Mouse (Mus musculus) neural tube, embryonic 11.5 days (tissue): ENCODE data around the gene Larp4. TPM values are rescaled to one million over a fixed set of nuclear protein-coding genes. Genes with fewer than 3 reads are reported as not detected.
A peak's percentile ranks its signal among the peaks of the same experiment; 100 is the strongest.

Experiments
- ATAC-seq: fragments of 200-750 bp; cut with Nextera tagmentation; 2 replicates; pipeline ENCODE4 v1.8.0; 2017; ENCODE audit warnings: moderate number of reproducible peaks, mild to moderate bottlenecking, moderate TSS enrichment, moderate library complexity; ENCODE audit not compliant: insufficient read depth, low FRiP score, low TSS enrichment
- DNase-seq: peaks from one replicate; pipeline ENCODE4 v3.0.0-alpha.2; 2015; ENCODE audit warnings: low spot score
- H3K27ac ChIP-seq: fragments of 300-500 bp; sonication (generic); 2 replicates; pipeline ENCODE4 v1.5.1; 2014; ENCODE audit warnings: low read depth, mild to moderate bottlenecking, low read length
- H3K27me3 ChIP-seq: fragments of 300-500 bp; sonication (generic); 2 replicates; pipeline ENCODE4 v1.6.1; 2014; ENCODE audit warnings: mild to moderate bottlenecking, low read length, mixed read lengths; ENCODE audit not compliant: control insufficient read depth, insufficient read depth
- H3K36me3 ChIP-seq: fragments of 300-500 bp; sonication (generic); 2 replicates; pipeline ENCODE4 v1.6.1; 2014; ENCODE audit warnings: mild to moderate bottlenecking, low read length, moderate library complexity, mixed read lengths; ENCODE audit not compliant: control insufficient read depth, insufficient read depth
- H3K4me1 ChIP-seq: fragments of 300-500 bp; sonication (generic); 2 replicates; pipeline ENCODE4 v1.6.1; 2014; ENCODE audit warnings: low read length, mixed read lengths; ENCODE audit not compliant: control insufficient read depth, insufficient read depth
- H3K4me2 ChIP-seq: fragments of 300-500 bp; sonication (generic); 2 replicates; pipeline ENCODE4 v1.6.1; 2014; ENCODE audit warnings: low read depth, mild to moderate bottlenecking, moderate library complexity
- H3K4me3 ChIP-seq: fragments of 300-500 bp; sonication (generic); 2 replicates; pipeline ENCODE4 v1.5.1; 2014; ENCODE audit warnings: low read depth, low read length
- H3K9ac ChIP-seq: fragments of 300-500 bp; sonication (generic); 2 replicates; pipeline ENCODE4 v1.6.1; 2014; ENCODE audit warnings: mild to moderate bottlenecking, low read length
- H3K9me3 ChIP-seq: fragments of 300-500 bp; sonication (generic); 2 replicates; pipeline ENCODE4 v1.6.1; 2016; ENCODE audit warnings: low read length; ENCODE audit not compliant: control insufficient read depth
- WGBS: fragments of 180-500 bp; shearing (Covaris S2); extraction: QIAGEN DNeasy Blood & Tissue Kit; methylation state at CpG from one replicate; pipeline ENCODE4 v1.1.7; 2014; 5-methylcytosine and 5-hydroxymethylcytosine counted together
- polyA plus RNA-seq: library from polyadenylated mRNA; unstranded; fragments of >200 nt; fragmentation: Nextera tagmentation; extraction: Ambion mirVana; gene quantifications from 2 replicates; pipeline ENCODE4 v1.2.1, GENCODE M21; 2014

The Larp4 gene
- polyA plus RNA-seq, 1 experiment from 2014 or later = 34.7 TPM

DNA sequence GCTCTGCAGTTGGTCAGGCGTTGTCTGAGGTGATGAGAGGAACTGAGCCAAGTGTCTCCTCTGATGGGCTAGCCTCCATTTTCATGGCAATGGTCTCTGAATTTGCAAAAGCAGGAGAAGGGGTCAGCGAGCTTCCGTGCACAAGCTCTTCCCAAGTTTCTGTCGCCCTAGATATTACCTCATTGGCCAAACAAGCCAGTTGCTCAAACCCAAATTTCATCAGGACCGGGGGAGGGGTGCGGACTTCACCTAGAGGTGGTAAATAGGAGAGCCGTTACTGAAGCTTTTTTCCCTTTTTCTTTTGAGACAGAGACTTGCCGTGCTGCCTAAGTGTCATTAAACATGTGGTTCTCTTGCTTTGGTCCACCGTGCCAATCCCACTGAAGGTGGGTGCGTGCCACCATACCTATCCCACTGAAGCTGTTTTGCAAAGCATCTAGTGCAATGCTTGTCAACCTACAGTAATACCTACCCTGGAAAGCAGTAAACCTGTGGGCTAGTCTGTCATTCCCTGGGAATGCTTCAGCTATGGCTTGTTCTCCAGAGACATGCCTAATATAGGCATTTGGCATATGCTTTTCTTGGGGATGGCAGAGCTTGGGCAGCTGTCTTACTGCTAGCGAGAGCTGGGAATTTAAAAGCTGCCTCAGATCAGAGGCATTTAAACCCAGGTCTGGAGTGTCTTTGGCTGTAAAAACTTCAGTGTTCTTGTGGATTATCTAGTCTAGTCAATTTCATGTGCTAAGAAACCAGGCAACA lies 55.4 kb downstream of the Larp4 start:
- no peaks in the 10 kb centered on the region for H3K36me3 ChIP-seq
- H3K4me1 ChIP-seq = no peaks in the 10 kb centered on the region
- no peak overlapping the region for H3K9ac ChIP-seq
- DNase-seq = no peak
- H3K27ac ChIP-seq = no peak overlapping the region
- ATAC-seq = no peak
- WGBS = 78% methylated on average over 11 of the region's 11 CpGs
- no peak overlapping the region for H3K4me3 ChIP-seq
- no peak overlapping the region for H3K4me2 ChIP-seq
- no peaks in the 10 kb centered on the region for H3K27me3 ChIP-seq
- H3K9me3 ChIP-seq = no peaks in the 10 kb centered on the region

DNA sequence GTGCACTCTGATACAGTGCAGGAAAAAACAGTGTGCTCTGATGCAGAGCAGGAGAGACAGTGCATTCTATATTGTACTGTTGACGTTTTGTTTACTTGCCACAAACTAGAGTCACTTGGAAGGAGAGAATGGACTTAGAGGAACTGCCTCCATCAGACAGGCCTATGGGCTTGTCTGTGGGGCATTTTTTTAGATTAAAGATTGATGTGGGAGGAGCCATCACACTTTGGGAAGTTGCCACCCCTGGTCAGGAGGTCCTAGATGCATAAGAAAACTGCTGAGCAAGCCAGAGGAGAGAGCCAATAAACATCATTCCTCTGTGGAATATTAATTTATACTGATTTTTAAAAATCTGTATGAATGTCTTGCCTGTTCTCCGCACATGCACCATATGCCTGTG lies 58.3 kb downstream of the Larp4 start:
- DNase-seq (no peak), ATAC-seq (no peak)

DNA sequence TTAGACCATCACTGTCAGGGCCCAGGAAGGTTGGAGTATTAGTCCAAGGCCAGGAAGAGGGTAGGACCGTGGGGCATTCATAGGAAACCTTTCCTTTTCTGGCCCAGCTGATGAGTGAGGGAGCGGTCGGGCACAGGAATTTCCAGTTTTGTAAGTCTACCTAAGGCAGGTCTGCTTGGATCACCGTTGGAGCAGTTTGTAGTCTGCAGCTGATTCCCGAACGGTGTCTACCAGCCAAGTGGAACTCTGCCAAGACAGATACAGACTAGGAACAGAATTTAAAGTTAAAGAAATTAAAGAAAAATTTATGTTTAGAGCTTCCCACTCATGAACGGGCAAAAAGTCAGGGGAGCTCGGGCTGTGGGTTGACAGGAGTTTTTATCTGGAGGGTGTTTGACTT lies 59.6 kb downstream of the Larp4 start:
- DNase-seq (no peak), ATAC-seq (no peak)
- Histone ChIP-seq H3K4me2 (no peak overlapping the region), H3K27me3 (no peaks in the 10 kb centered on the region), H3K4me1 (no peaks in the 10 kb centered on the region), H3K4me3 (no peak overlapping the region), H3K27ac (no peak overlapping the region), H3K36me3 (no peaks in the 10 kb centered on the region), H3K9ac (no peak overlapping the region), H3K9me3 (no peaks in the 10 kb centered on the region)
- WGBS = 86% methylated on average over 8 of the region's 8 CpGs

More for the DNA sequence above, 58.3 kb downstream of the Larp4 start:
- H3K9ac ChIP-seq = no peak overlapping the region
- H3K27ac ChIP-seq = no peak overlapping the region
- 84% methylated on average over 2 of the region's 2 CpGs for WGBS
- H3K27me3 ChIP-seq = no peaks in the 10 kb centered on the region
- H3K4me2 ChIP-seq = no peak overlapping the region
- no peaks in the 10 kb centered on the region for H3K36me3 ChIP-seq
- no peaks in the 10 kb centered on the region for H3K4me1 ChIP-seq
- no peaks in the 10 kb centered on the region for H3K9me3 ChIP-seq
- H3K4me3 ChIP-seq = no peak overlapping the region

DNA sequence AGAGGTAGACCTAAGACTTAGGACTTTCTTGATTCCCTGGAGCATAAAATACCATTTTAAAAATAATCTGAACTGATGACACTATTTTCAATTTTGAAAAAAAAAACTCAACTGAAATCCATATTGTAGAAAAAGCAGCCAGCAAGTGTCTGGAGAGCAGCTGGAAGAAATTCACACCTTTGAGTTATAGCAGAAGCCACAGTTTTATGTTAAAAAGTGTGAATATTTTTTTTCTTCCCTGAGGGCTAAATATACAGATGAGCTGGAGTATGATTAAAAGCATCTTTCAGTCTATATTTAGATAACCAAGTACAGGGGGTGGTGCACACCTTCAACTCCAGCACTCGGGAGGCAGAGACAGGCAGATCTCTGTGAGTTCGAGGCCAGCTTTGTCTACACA lies 60.0 kb downstream of the Larp4 start:
- Histone ChIP-seq H3K27ac (no peak overlapping the region), H3K4me3 (no peak overlapping the region), H3K9ac (no peak overlapping the region), H3K4me2 (no peak overlapping the region), H3K36me3 (no peaks in the 10 kb centered on the region), H3K4me1 (no peaks in the 10 kb centered on the region), H3K9me3 (no peaks in the 10 kb centered on the region), H3K27me3 (no peaks in the 10 kb centered on the region)
- WGBS = 88% methylated on average over 2 of the region's 2 CpGs
- no peak for ATAC-seq
- no peak for DNase-seq

DNA sequence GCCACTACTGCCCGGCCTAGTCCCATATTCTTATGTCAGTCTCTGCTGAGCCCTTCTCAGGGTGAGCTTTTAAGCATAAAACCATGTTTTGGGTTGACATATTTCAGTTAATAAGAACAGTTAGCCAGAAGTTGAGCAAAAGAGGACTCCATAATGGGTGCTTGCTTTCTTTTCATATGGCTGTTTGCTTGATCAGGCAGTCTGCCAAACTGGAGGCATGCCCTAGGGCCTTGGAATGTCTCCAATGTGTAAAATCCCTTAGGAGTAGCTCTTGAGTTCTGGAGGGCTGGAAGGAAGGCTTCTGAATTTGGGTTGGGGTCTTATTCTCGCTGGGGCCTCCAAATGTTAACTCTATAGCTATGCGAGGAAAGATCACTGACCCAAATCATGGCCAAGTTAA lies 62.7 kb downstream of the Larp4 start:
- ATAC-seq (no peak), DNase-seq (no peak)
- Histone ChIP-seq H3K9ac (no peak overlapping the region), H3K27ac (no peak overlapping the region), H3K4me1 (no peaks in the 10 kb centered on the region), H3K4me3 (no peak overlapping the region), H3K4me2 (no peak overlapping the region), H3K36me3 (no peaks in the 10 kb centered on the region), H3K27me3 (no peaks in the 10 kb centered on the region), H3K9me3 (no peaks in the 10 kb centered on the region)
- 85% methylated on average over 3 of the region's 3 CpGs for WGBS

DNA sequence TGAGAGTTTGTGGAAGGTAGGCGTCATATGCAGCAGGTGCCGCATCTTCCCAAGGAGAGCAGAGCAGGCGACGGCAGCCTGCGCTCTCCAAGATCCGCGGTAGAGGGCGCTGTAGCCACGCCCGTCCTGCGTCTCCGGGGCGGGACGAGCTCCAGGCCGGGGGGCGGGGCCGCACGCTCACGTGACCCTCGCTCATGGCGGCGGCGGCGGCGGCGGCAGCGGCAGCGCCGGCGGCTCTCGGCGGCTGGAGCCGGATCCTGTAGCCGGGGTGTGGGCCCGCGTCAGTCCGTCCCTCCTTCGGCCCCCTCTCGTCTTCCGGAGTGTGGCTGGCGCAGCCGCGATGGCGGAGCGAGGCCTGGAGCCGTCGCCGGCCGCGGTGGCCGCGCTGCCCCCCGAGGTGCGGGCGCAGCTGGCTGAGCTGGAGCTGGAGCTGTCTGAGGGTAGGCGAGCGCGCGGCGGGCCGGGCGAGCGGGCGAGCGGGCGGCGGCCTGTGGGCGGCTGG lies 68.7 kb downstream of the Larp4 start, which contains the start of gene Dip2b:
Gene Dip2b (plus strand): TSS at position 195 of the 502 bp plus-strand sequence.
- under 1% methylated on average over 52 of the region's 68 CpGs for WGBS

DNA sequence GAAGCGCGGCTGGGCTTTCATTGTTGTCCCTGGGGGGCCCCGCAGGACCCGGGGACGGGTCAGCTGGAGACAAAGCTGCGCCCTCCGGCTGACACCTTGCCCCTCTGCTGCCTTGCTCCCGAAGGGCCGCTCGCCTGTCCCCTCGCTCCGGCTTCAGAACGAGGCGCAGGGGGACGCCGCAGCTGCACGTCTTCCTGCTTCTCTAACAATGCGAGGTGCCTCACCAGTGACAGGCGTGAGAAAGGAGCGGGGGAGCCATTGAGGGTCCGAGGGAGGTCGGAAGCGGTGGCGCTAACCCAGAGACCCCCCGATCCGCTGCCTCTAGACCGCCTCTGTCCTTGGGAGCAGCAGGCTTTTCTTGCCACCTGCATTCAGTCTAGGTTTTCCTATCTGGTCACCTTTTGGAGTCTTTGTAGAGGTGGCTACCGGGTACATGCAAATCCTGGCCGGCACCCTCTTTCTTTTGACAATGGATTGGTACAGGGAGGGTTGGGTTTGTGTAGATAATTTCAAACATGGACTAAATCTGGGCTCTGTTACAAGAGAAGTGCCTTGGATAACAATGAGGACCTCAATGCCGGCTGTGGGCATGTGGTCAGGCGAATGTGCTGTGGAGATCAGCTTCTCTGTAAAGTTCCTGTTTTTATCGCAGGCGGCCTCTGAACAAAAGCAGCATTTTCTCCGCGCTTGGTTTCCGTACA lies 69.3 kb downstream of the Larp4 start:
- peak overlapping the region; percentile 99 for H3K9ac ChIP-seq
- under 1% methylated on average over 31 of the region's 36 CpGs for WGBS
- ATAC-seq = peak; percentile 75

More for the DNA sequence above, 68.7 kb downstream of the Larp4 start, which contains the start of gene Dip2b:
- peaks cover 16% of the 10 kb centered on the region for H3K4me1 ChIP-seq
- no peaks in the 10 kb centered on the region for H3K36me3 ChIP-seq
- no peaks in the 10 kb centered on the region for H3K9me3 ChIP-seq
- DNase-seq (peak; percentile 98), ATAC-seq (peak; percentile 91)
- peak within 1 kb of the TSS; percentile 63 for H3K4me2 ChIP-seq
- H3K4me3 ChIP-seq = peak within 1 kb of the TSS; percentile 90
- peak within 1 kb of the TSS; percentile 99 for H3K9ac ChIP-seq
- H3K27ac ChIP-seq = peak within 1 kb of the TSS; percentile 99
- no peaks in the 10 kb centered on the region for H3K27me3 ChIP-seq

DNA sequence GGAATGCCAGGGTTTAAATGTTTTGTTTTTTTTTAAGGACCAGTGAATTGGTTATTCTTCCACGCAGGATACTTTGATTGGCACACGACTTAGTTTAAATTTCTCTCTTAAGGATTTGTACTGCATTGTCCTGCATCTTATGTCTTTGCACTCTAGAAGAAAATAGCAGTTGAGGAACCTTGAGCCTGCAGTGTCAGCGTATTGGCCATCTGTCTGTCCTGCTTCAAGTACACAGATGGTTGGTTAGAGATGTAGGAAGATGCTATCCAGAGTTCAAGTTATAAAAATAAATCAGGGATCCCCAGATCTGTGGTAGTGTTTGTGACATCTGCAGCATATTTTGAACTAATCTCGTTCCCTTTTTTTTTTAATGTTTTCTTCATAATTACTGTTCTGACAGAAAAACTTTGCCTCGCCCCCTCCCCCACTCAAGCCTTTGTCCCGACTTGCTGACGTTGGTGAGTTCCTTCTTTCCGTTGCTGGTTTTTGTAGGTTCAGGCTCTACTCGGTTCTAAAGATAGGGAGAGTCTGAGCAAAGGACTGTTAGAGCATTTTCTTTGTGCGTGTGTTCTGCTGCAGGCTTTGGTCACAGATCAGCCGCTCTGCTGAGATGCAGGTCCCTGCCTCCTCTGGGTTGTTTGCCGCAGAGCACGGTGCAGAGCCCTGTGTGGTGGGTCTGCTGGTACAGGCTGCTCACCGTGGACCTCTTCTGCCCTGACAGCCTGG lies 70.8 kb downstream of the Larp4 start:
- H3K27ac ChIP-seq = peak overlapping the region; percentile 50
- no peak for ATAC-seq
- no peaks in the 10 kb centered on the region for H3K27me3 ChIP-seq
- H3K36me3 ChIP-seq = no peaks in the 10 kb centered on the region
- 40% methylated on average over 14 of the region's 14 CpGs for WGBS
- H3K4me2 ChIP-seq = peak overlapping the region; percentile 63
- H3K4me1 ChIP-seq = peaks cover 20% of the 10 kb centered on the region
- peak overlapping the region; percentile 35 for H3K9ac ChIP-seq
- peak overlapping the region; percentile 90 for H3K4me3 ChIP-seq
- H3K9me3 ChIP-seq = no peaks in the 10 kb centered on the region
- DNase-seq = peak; percentile 20

More for the DNA sequence above, 69.3 kb downstream of the Larp4 start:
- DNase-seq = peak; percentile 83
- no peaks in the 10 kb centered on the region for H3K36me3 ChIP-seq
- peak overlapping the region; percentile 99 for H3K27ac ChIP-seq
- H3K4me3 ChIP-seq = peak overlapping the region; percentile 90
- H3K27me3 ChIP-seq = no peaks in the 10 kb centered on the region
- H3K9me3 ChIP-seq = no peaks in the 10 kb centered on the region
- H3K4me2 ChIP-seq = peak overlapping the region; percentile 63
- H3K4me1 ChIP-seq = peaks cover 16% of the 10 kb centered on the region
